Mouse (Mus musculus) spleen, postnatal 36 days (tissue): Measurements from ENCODE around the gene Tulp3.
"Not testable (repeated sequence)": the region's sequence is repeated elsewhere in the genome, so short reads cannot be mapped to it uniquely, and the experiment has no call there.

ENCODE experiments used
- DNase-seq, 2 experiments: peaks; one replicate each; pipeline ENCODE4 v3.0.0; 2022; ENCODE audit warnings: low spot score in 2 of 2, mixed read lengths in 1 of 2

Gene Tulp3

DNA sequence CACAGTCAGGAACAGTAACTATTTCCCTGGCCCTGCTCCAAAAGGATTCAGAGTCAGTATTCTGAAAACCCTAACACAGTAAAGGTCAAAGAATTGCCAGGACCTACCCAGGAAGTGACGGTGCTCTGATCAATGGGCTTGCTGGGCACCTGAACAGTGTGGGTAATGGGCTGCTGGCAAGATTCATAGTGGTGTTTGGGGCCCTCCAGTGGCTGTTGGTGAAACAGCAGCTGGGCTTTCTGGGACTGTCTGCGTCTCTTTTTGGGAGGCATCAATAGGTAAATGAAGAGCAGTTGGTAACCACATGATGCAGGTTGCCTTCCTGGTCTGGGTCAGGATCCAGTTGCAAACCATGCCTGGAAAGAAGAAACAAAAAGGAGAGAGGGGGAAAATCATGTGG, 3.3 kb upstream of the Tulp3 start:
- DNase-seq = peak; percentile 50 to 53

- no peak for DNase-seq
These were observed 410 bp downstream of the Tulp3 start for GRCm38 (mm10) chr6:128355201-128355681.

GRCm38 (mm10) chr6:128354140-128354539, 1.5 kb downstream of the Tulp3 start:
- DNase-seq = no peak

- no peak for DNase-seq
These were observed 5.9 kb downstream of the Tulp3 start for GRCm38 (mm10) chr6:128349711-128350110.

DNA sequence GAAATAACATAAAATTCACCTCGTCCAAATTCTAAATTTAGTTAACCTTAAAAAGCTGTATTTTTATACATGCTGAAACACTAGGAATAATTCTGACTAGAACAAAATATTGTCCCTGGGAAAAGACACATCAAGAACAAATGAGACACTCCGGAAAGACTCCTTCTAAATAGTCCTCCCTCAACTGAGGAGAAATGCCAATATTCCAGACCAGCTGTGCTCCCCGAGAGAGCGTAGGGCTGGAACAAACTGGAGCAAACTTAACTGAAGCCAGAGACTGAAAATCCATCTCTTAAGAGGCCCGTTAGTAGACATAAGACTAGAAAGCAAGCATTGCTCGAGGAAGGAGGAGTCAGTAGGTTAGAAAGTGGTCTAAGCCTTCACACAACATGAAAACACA, 8.9 kb downstream of the Tulp3 start:
- DNase-seq = no peak

DNA sequence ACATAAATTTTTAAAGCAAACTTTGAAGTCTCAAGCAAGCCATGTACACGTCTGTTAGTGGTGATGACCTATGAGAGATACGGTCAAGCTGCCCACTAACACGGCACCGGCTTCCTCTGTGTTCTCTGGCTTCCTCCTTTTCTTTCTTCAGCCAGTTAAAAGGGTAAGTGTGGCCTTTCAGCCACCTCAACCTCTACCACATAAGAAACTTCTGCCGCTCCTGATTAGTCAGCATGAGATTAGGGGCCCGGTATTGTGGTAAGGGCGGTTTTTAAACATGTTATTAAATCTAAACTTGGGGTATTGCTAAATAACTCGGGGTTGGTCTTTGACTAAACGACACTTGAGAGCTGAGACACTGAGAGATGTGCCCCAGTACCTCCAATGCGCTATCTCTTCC, 10.0 kb downstream of the Tulp3 start:
- DNase-seq = no peak

DNA sequence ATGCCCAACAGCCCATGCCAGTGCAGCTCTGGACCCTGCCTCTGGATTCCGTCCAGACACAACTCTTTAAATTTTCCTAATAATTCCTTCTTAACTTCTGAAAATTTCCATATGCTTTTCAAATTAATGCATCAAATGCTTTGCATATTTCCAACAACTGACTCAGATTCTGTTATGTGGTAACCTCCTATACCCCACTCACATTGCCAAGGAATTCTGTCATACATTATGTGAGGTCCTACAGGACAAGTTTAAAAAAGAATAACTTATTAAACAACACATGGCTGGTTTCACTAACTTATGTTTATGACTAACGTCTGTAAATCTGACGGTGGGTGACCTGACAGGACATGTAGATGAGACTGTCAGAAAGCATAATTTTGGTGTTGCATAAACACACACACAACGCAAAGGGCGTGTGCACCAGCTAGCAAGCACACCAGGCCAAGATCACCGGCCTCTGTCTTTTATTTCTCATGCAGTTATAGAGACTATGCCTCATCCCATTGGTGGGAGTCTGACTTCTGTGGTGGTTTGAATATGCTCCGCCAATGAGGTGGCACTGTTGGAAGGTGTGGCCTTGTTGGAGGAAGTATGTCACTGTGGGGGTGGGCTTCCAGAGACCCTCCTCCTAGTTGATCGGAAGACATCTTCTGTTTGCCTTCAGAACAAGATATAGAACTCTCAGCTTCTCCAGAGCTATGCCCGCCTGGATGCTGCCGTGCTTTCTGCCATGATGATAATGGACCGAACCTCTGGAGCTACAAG, 13.5 kb downstream of the Tulp3 start:
- no peak for DNase-seq

GRCm38 (mm10) chr6:128338876-128339275, 16.8 kb downstream of the Tulp3 start:
- DNase-seq = no peak

- no peak for DNase-seq
These were observed 18.2 kb downstream of the Tulp3 start for GRCm38 (mm10) chr6:128337467-128337866.

- DNase-seq = peak; percentile 33 to 44
These were observed 21.1 kb downstream of the Tulp3 start for GRCm38 (mm10) chr6:128334397-128335124.

DNA sequence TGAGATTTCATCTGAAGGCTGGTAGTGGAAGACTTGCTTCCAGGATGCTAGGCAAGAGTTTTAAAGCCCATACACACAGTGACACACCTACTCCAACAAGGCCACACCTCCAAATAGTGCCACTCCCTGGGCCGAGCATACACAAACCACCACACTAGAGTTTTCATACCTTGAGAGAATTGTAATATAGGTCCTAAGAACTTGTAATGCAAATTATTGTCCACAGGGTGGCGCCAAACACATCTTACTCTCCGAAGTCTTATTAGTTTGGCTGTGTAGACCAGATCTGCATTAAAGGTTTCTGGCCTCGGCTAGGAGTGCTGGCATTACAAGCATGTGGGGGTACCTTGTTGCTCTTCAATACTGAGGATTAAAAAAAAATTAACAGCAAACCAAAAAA, 37.3 kb downstream of the Tulp3 start:
- peak; percentile 27 to 51 for DNase-seq

GRCm38 (mm10) chr6:128315597-128315996, 40.1 kb downstream of the Tulp3 start:
- no peak for DNase-seq

- DNase-seq = no peak
These were observed 40.9 kb downstream of the Tulp3 start for GRCm38 (mm10) chr6:128314796-128315195.

GRCm38 (mm10) chr6:128308311-128308710, 47.3 kb downstream of the Tulp3 start:
- no peak for DNase-seq

- no peak for DNase-seq
These were observed 50.9 kb downstream of the Tulp3 start for GRCm38 (mm10) chr6:128304801-128305200.

DNA sequence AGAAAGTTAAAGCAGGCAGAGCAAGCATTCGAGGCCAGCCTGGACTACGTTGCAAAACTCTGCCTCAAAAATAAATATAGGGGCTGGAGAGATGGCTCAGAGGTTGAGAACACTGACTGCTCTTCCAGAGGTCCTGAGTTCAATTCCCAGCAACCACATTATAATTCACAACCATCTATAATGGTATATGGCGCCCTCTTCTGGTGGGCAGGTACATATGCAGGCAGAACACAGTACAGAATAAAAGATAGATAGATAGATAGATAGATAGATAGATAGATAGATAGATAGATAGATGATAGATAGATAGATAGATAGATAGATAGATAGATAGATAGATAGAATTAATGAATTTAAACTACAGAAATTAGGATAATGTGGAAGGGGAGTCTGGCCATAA, 53.0 kb downstream of the Tulp3 start:
- DNase-seq = not testable (repeated sequence)

DNA sequence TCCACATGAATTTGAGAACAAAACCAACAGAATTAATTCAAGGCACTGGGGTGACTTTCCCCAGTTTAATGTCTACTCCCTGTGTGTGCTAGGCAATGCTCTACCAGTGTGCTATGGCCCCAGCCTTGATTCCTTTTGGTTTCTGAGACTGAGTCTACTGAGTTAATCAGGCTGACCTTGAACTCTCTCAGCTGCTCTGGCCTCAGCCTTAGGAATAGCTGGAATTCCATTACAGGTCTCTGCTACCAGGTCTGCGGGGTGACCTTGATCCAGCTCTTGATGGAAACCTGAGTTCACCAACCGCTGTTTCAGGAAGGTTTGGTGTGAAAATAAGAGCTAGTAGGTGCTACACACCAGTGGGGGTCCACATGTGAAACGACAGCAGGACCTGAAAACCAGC, 53.8 kb downstream of the Tulp3 start:
- DNase-seq = no peak

DNA sequence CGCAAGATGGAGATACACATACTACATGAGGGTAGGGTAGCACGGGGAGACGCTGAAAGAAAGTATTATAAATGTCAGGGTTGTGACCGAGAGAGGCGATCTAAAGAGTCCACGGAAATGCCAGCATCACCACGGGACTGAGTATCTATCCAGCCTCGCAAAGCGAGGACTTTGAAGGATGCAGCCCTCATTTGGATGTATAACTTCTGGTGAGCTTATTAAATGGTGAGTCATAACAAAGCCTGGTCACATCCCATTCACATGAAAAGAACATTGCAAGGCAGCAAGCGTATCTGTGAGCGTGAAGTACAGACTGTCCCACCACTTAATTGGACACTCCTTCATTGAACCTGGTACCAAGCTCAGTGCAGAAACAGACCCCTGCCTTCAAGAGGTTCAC, 54.2 kb downstream of the Tulp3 start:
- no peak for DNase-seq

DNA sequence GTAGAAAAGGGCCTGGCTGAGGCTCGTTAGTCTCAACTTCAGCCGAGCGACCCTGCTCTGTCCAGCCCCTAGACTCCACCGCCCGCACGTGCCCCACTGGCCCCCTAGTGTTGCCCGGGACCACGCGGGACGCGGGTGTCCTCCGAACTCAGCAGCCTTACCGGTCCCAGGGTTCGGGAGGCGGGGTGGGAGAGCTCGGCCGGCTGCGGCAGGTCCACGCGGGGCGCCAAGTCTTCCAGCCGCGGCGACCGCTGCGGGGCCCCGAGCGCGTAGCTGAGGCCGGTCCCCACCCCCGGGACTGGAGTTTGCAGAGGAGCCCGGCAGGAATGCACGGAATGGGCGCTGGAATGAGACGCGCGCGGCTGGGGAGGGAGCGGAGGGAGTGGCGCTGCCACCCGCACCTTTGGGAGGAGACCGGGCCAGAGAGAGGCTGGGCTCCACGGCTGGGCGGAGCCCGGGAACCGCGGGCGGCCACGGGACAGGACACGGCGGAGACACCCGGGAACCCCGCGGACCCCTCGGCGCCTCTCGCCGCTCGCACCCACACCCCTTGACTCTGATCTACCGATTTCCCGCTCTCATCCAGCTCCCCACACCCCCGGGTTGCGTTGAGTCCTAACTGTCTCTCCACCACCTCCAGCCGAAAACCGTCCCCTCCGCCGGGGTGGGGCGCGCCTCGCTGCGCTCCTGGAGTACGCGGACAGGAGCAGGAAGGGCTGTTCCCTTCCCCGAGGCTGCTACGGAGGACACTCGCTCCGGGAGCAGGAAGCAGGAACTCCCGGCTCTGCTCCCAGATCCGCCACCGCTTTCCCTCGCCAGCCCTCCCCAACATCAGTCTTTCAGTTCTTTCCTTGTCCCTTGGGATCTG, 55.3 kb downstream of the Tulp3 start, which contains the start of gene Tead4:
Gene Tead4, minus strand, starts transcription at position 690 of the 868 bp plus-strand sequence.
- peak in 1 of 2 experiments; percentile 2 for DNase-seq

DNA sequence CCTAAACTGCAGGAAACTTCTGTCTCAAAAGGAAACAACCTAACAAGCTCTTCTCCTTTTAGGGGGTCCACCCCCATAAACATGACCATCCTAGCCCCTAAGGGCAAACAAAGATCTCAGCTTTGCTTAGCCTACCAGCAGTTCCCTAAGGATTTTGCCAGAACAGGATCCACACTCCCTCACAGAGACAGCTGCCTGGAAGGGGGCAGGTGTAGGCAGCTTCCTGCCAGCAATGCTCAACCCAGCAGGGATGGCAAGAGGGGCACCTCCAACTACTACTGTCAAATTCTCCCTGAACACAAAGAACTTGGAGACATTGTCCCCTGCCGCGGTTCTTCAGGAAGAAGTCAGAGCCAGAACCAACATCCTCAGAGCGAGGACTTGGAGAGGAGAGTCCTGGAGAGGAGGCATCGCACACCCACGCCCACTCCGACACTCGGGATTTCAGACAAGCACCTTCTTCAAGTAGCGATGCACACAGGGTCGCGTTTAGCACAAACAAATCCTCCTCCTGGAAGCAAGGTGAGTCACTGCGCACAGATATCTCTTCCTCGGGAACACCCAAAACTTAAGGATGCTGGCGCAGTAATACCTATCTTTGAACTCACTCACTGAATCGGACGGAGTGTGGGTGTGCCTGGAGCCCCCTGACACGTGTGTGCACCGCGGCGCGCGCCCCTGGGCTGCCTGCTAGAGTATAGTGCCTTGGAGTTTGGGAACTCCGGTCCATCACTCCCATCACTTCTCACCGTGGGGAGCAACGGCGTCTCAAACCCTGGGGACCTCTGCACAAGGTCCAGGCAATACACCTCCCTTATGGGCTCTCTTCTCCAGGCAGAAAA, 56.1 kb downstream of the Tulp3 start:
- no peak for DNase-seq

- no peak for DNase-seq
These were observed 57.4 kb downstream of the Tulp3 start for GRCm38 (mm10) chr6:128298246-128298645.
